Mouse (Mus musculus): ENCODE measurements around the gene Col6a6.

DNA sequence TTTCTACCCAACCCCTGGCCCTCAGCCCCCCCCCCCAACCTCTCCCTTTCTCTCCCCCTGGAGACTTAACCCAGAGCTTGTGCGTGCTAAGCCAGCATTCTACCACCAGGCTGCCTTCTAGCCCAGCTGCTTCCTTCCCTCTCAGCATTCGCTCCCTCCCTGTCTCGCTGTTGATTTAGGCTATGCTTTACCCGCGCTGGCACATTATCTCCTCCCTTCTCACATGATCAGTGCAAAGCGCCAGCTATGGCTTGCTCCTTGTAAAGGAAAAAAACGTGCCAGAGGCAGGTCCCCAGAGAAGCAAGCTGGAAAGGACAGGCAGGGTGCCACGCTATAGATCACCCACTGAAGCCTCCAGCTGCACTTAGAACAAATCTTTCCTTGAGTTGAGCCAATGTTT, 90.5 kb downstream of the Col6a6 start:
- TF ChIP-seq CTCF (IDR thresholded peaks at IDR 0.05; ENCODE audit: borderline replicate concordance, extremely low read depth, insufficient read depth, insufficient read length) (peak; percentile 22; the same call in 1 of the 2 replicates), POLR2A (IDR thresholded peaks at IDR 0.05; ENCODE audit: borderline replicate concordance, extremely low read depth, insufficient read depth, insufficient read length, poor library complexity, severe bottlenecking) (no peak)

Measured in brain, embryonic 14.5 days (tissue).